In the genomic region with DNA sequence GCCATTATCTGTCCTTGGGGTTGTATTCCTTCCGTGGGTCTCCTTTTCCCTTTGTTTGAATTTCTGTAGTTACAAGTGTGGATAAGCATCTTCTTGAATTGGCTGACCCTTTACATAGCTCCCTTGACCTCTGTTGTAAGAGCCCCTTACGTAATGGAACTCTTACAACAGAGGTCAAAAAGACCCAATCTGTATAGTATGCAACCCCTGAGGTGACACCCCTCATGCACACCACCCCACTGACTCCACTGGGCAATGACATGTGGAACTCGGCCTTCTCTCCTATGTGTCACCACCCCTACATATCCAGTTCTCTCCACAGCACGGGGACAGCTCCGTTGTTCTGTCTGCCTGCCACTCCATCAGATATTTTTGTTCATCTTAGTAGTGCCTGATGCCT, we compare ENCODE assay signal across 15 mouse cellular contexts. TPM values are rescaled to one million over a fixed set of nuclear protein-coding genes. Genes with fewer than 3 reads are reported as not detected.
DNase-seq lines count a peak whose midpoint lies in the region; ATAC-seq and TF ChIP-seq lines count a peak whose summit lies in the region.
"Had no signal": no experiment of that assay in that cellular context is flagged by ENCODE, and none has a peak within 500 bp of the region (broad histone marks: within the 10 kb centered on the region; RNA-seq: fewer than 3 reads in every experiment).

No protein-coding gene starts in this region.

- H3K4me1 ChIP-seq in heart, adult 2 months (ENCODE audit: control insufficient read depth, insufficient read depth, low read length): no peaks in the 10 kb centered on the region
- H3K4me1 ChIP-seq: forebrain, embryonic 10.5 days; hindbrain, embryonic 13.5 days; midbrain, embryonic 15.5 days had no signal

- no peak overlapping the region for H3K9ac ChIP-seq in heart, adult 2 months (ENCODE audit: low read depth, low read length)
- H3K9ac ChIP-seq: hindbrain, embryonic 13.5 days; midbrain, embryonic 15.5 days had no signal

- no peak for TF ChIP-seq CTCF in heart, adult 2 months (IDR thresholded peaks at IDR 0.05)

- 59% methylated on average over 5 of the region's 5 CpGs for WGBS in heart, adult 2 months

- no peaks in the 10 kb centered on the region for H3K36me3 ChIP-seq in heart, adult 2 months (ENCODE audit: control insufficient read depth, insufficient read depth, low read length)
- H3K36me3 ChIP-seq: forebrain, embryonic 10.5 days; hindbrain, embryonic 13.5 days; midbrain, embryonic 15.5 days had no signal

- TF ChIP-seq EP300 in heart, adult 2 months (IDR thresholded peaks at IDR 0.05; ENCODE audit: insufficient read depth, low read depth, low read length): no peak

- no peak overlapping the region for H3K4me3 ChIP-seq in heart, adult 2 months
- H3K4me3 ChIP-seq: forebrain, embryonic 10.5 days; hindbrain, embryonic 13.5 days; layer of hippocampus, adult 2 months; midbrain, embryonic 15.5 days had no signal

- peak; percentile 72 for DNase-seq in NIH3T3 (ENCODE audit: low read depth)
- DNase-seq in liver: peak; percentile 23
- peak; percentile 27 to 58 for DNase-seq in lung, adult 18-20 months
- DNase-seq in lung, postnatal 36 days: peak; percentile 72
- DNase-seq in left cerebral cortex, postnatal 14 days (ENCODE audit: low spot score in 2 of 2): no peak
- no peak for DNase-seq in heart, adult 2 months
- DNase-seq: right cerebral cortex, postnatal 14 days; thymus, adult 18-20 months had no signal

- H3K27ac ChIP-seq in heart, adult 2 months: no peak overlapping the region
- H3K27ac ChIP-seq: forebrain, embryonic 10.5 days; hindbrain, embryonic 13.5 days; kidney, postnatal 0 days; layer of hippocampus, adult 2 months; midbrain, embryonic 15.5 days had no signal

- no peaks in the 10 kb centered on the region for H3K79me2 ChIP-seq in heart, adult 2 months (replicated peaks; ENCODE audit: control insufficient read depth, insufficient read depth, low read length)

- ATAC-seq in megakaryocyte-erythroid progenitor cell, adult 5-6 weeks (replicated peaks; ENCODE audit: low FRiP score, low TSS enrichment, poor library complexity, severe bottlenecking): no peak
- ATAC-seq: intestine, postnatal 0 days; midbrain, embryonic 15.5 days had no signal

- intact Hi-C loops in left cerebral cortex, postnatal 14 days (cut with DNase I): no loop called here
- intact Hi-C loops in heart, adult 2 months (cut with DNase I): no loop called here

- no peak for TF ChIP-seq POLR2A in heart, adult 2 months (IDR thresholded peaks at IDR 0.05; ENCODE audit: insufficient read depth, low read depth, low read length)

- H3K27me3 ChIP-seq in heart, adult 2 months (ENCODE audit: control insufficient read depth, insufficient read depth, low read length): no peaks in the 10 kb centered on the region
- H3K27me3 ChIP-seq: hindbrain, embryonic 13.5 days; midbrain, embryonic 15.5 days had no signal

RNA-seq across cellular contexts. Expression of gene Nfkbiz, which starts 56.9 kb away (rescaled TPM):
- total RNA-seq in megakaryocyte-erythroid progenitor cell, adult 5-6 weeks (2014; fragmentation: Nextera tagmentation): 3.5 and 4.9 TPM in 2 replicates
- 6.1 and 9.4 TPM in 2 replicates for total RNA-seq in megakaryocyte-erythroid progenitor cell, adult 5-6 weeks (2017)
- 1 to 10 TPM; 3.1 to 3.5 TPM for total RNA-seq in left cerebral cortex, postnatal 14 days (2021)
- total RNA-seq in heart, adult 2 months (2021): 1 to 10 TPM; 2.1 to 2.3 TPM
- polyA plus RNA-seq in heart, adult 2 months (2012; rRNA removed): 2.8 and 3.4 TPM in 2 replicates

Comparison
In these comparisons a context has a peak if more than half of its experiments do, and no peak if none do; other contexts are left out.
1. DNase-seq: peak in NIH3T3 (single experiment), liver (single experiment), lung, adult 18-20 months (2 of 2) and lung, postnatal 36 days (single experiment); none in left cerebral cortex, postnatal 14 days (0 of 2) and heart, adult 2 months (0 of 2).